Mouse (Mus musculus) liver, adult 2 months (tissue): ENCODE measurements at regions not wholly inside any gene's neighbourhood (a gene's known extent, or its start where the extent isn't known, plus 50 kb on each side); places are given as distances from the start of the nearest gene placed in this dataset.
"Not testable (repeated sequence)": the region's sequence is repeated elsewhere in the genome, so short reads cannot be mapped to it uniquely, and the experiment has no call there.

Experiments used
- DNase-seq: peaks from one replicate; pipeline ENCODE4 v3.0.0-alpha.2; 2011; ENCODE audit warnings: low read depth, low spot score; ENCODE audit errors: extremely low read depth
- H3K27ac ChIP-seq: fragments of 200-500 bp; replicated peaks from 2 replicates; pipeline ENCODE4 v1.5.1; 2012; ENCODE audit warnings: low read depth, mild to moderate bottlenecking, control low read depth, inconsistent platforms, low read length; ENCODE audit not compliant: insufficient read depth
- H3K27me3 ChIP-seq: fragments of 200-500 bp; 2 replicates; pipeline ENCODE4 v1.6.1; 2012; ENCODE audit warnings: mild to moderate bottlenecking, moderate library complexity, low read length, inconsistent platforms; ENCODE audit not compliant: control insufficient read depth, insufficient read depth
- H3K36me3 ChIP-seq: fragments of 200-500 bp; 2 replicates; pipeline ENCODE4 v1.6.1; 2012; ENCODE audit warnings: low read length, inconsistent platforms; ENCODE audit not compliant: control insufficient read depth, insufficient read depth
- H3K4me1 ChIP-seq: fragments of 200-500 bp; 2 replicates; pipeline ENCODE4 v1.6.1; 2011; ENCODE audit warnings: low read length; ENCODE audit not compliant: control insufficient read depth, insufficient read depth
- H3K4me3 ChIP-seq: fragments of 200-500 bp; 2 replicates; pipeline ENCODE4 v1.5.1; 2011; ENCODE audit warnings: low read depth, mild to moderate bottlenecking, control low read depth, low read length, moderate library complexity; ENCODE audit not compliant: insufficient read depth
- H3K79me2 ChIP-seq: fragments of 200-500 bp; 2 replicates; pipeline ENCODE4 v1.6.1; 2012; ENCODE audit warnings: inconsistent platforms, mild to moderate bottlenecking, low read length, moderate library complexity; ENCODE audit not compliant: control insufficient read depth, insufficient read depth
- H3K9ac ChIP-seq: fragments of 200-500 bp; 2 replicates; pipeline ENCODE4 v1.6.1; 2012; ENCODE audit warnings: low read depth, mild to moderate bottlenecking, control low read depth, inconsistent platforms, low read length
- CTCF ChIP-seq: fragments of 200-500 bp; IDR thresholded peaks from 2 replicates; pipeline ENCODE4 v1.5.1; 2011; ENCODE audit warnings: low read depth, low read length, control low read depth
- POLR2A ChIP-seq: fragments of 200-500 bp; IDR thresholded peaks from 2 replicates; pipeline ENCODE4 v1.6.1; 2011; ENCODE audit warnings: low read length, control low read depth; ENCODE audit not compliant: insufficient read depth; ENCODE audit errors: extremely low read depth
- WGBS: fragments of 180-500 bp; shearing (Covaris S2); methylation state at CpG from one replicate; pipeline ENCODE4 v1.1.7; 2018; 5-methylcytosine and 5-hydroxymethylcytosine counted together

GRCm38 (mm10) chrX:50501181-50501580 is 72.9 kb upstream of the Olfr1324 start:
- no peak for DNase-seq
- H3K27ac ChIP-seq, result no peak overlapping the region
- no peaks in the 10 kb centered on the region for H3K27me3 ChIP-seq
- 36% methylated on average over 1 of the region's 1 CpGs for WGBS
- no peak overlapping the region for H3K9ac ChIP-seq
- TF ChIP-seq CTCF (no peak), POLR2A (no peak)
- no peaks in the 10 kb centered on the region for H3K4me1 ChIP-seq
- H3K36me3 ChIP-seq, result no peaks in the 10 kb centered on the region
- no peaks in the 10 kb centered on the region for H3K79me2 ChIP-seq
- no peak overlapping the region for H3K4me3 ChIP-seq

- not testable (repeated sequence) for H3K36me3 ChIP-seq, H3K4me1 ChIP-seq, H3K9ac ChIP-seq, H3K27me3 ChIP-seq, H3K79me2 ChIP-seq, H3K27ac ChIP-seq, H3K4me3 ChIP-seq, DNase-seq
- WGBS, result 77% methylated on average over 9 of the region's 9 CpGs
These were observed 62.2 kb upstream of the Olfr1324 start for GRCm38 (mm10) chrX:50490477-50490967.
